Mouse (Mus musculus) left cerebral cortex, postnatal 14 days (tissue): ENCODE data around the gene Tigd4. TPM values are rescaled to one million over a fixed set of nuclear protein-coding genes. Genes with fewer than 3 reads are reported as not detected.

Source experiments
- DNase-seq, 2 experiments: peaks; one replicate each; pipeline ENCODE4 v3.0.0; 2021 to 2022; ENCODE audit warnings: low spot score in 2 of 2, mixed read lengths in 1 of 2
- intact Hi-C: fragments of 180-260 bp; cut with DNase I; formaldehyde crosslinking; loops from one replicate; pipeline ENCODE4 v1.15.1; 2025
- total RNA-seq, 2 experiments: library from RNA; stranded (reverse); gene quantifications; 2 replicates each; pipeline ENCODE4 v1.2.3; 2021

The Tigd4 gene
- total RNA-seq, 2 experiments from 2014 or later, result not detected

- intact Hi-C loops, result no loop called here
Observed at GRCm38 (mm10) chr3:84602759-84603158, 9.4 kb downstream of the Tigd4 start.

GRCm38 (mm10) chr3:84603212-84603611 is 9.8 kb downstream of the Tigd4 start:
- intact Hi-C loops, result no loop called here
- DNase-seq, result no peak

More at GRCm38 (mm10) chr3:84602759-84603158, 9.4 kb downstream of the Tigd4 start:
- DNase-seq, result no peak

GRCm38 (mm10) chr3:84610183-84610710 is 16.9 kb downstream of the Tigd4 start:
- intact Hi-C loops, result loop anchor here (10.0 kb wide), 2 partner anchors 235 to 275 kb away; no protein-coding TSS in a partner anchor
- no peak for DNase-seq

GRCm38 (mm10) chr3:84615050-84615855 is 21.9 kb downstream of the Tigd4 start:
- intact Hi-C loops, result loop anchor here (5.0 to 10.0 kb wide), 3 partner anchors 77 to 270 kb away; no protein-coding TSS in a partner anchor
- DNase-seq, result peak; percentile 50 to 55

- intact Hi-C loops, result loop anchor here (5.0 to 10.0 kb wide), 3 partner anchors 76 to 269 kb away; no protein-coding TSS in a partner anchor
- no peak for DNase-seq
Observed at GRCm38 (mm10) chr3:84615856-84616225, 22.5 kb downstream of the Tigd4 start.

GRCm38 (mm10) chr3:84618627-84619026 is 25.3 kb downstream of the Tigd4 start:
- DNase-seq, result no peak
- intact Hi-C loops, result loop anchor here (5.0 to 10.0 kb wide), 3 partner anchors 74 to 266 kb away; no protein-coding TSS in a partner anchor

- intact Hi-C loops, result loop anchor here (5.0 to 10.0 kb wide), 3 partner anchors 73 to 266 kb away; no protein-coding TSS in a partner anchor
Observed at GRCm38 (mm10) chr3:84619056-84619455, 25.7 kb downstream of the Tigd4 start.

GRCm38 (mm10) chr3:84619725-84620124 is 26.4 kb downstream of the Tigd4 start:
- intact Hi-C loops, result loop anchor here (5.0 to 10.0 kb wide), 3 partner anchors 73 to 265 kb away; no protein-coding TSS in a partner anchor

More at GRCm38 (mm10) chr3:84619056-84619455, 25.7 kb downstream of the Tigd4 start:
- no peak for DNase-seq

GRCm38 (mm10) chr3:84622026-84622425 is 28.7 kb downstream of the Tigd4 start:
- DNase-seq, result no peak
- intact Hi-C loops, result no loop called here

More at GRCm38 (mm10) chr3:84619725-84620124, 26.4 kb downstream of the Tigd4 start:
- DNase-seq, result no peak

GRCm38 (mm10) chr3:84631586-84631985 is 38.2 kb downstream of the Tigd4 start:
- intact Hi-C loops, result no loop called here

GRCm38 (mm10) chr3:84637095-84637494 is 43.7 kb downstream of the Tigd4 start:
- DNase-seq, result no peak
- intact Hi-C loops, result no loop called here

More at GRCm38 (mm10) chr3:84631586-84631985, 38.2 kb downstream of the Tigd4 start:
- no peak for DNase-seq

GRCm38 (mm10) chr3:84637890-84638578 is 44.7 kb downstream of the Tigd4 start:
- intact Hi-C loops, result no loop called here
- DNase-seq, result no peak

GRCm38 (mm10) chr3:84638858-84639257 is 45.5 kb downstream of the Tigd4 start:
- DNase-seq, result no peak
- intact Hi-C loops, result no loop called here

GRCm38 (mm10) chr3:84639767-84640500 is 46.6 kb downstream of the Tigd4 start:
- DNase-seq, result no peak
- intact Hi-C loops, result no loop called here

GRCm38 (mm10) chr3:84640536-84640935 is 47.2 kb downstream of the Tigd4 start:
- intact Hi-C loops, result no loop called here
- DNase-seq, result no peak

- intact Hi-C loops, result no loop called here
- no peak for DNase-seq
Observed at GRCm38 (mm10) chr3:84641391-84641790, 48.0 kb downstream of the Tigd4 start.

- intact Hi-C loops, result no loop called here
Observed at GRCm38 (mm10) chr3:84642942-84643341, 49.6 kb downstream of the Tigd4 start.

GRCm38 (mm10) chr3:84645156-84646006 is 52.0 kb downstream of the Tigd4 start:
- DNase-seq, result no peak
- intact Hi-C loops, result no loop called here

More at GRCm38 (mm10) chr3:84642942-84643341, 49.6 kb downstream of the Tigd4 start:
- DNase-seq, result no peak
